Mouse (Mus musculus) small intestine, adult 2 months (tissue): ENCODE data around the gene Mmp25. TPM values are rescaled to one million over a fixed set of nuclear protein-coding genes. Genes with fewer than 3 reads are reported as not detected.

ENCODE experiments used
- H3K27ac ChIP-seq: fragments of 200-500 bp; 2 replicates; pipeline ENCODE4 v1.5.1; 2012; ENCODE audit warnings: low read depth, low read length, control low read depth, inconsistent platforms; ENCODE audit not compliant: insufficient read depth
- H3K27me3 ChIP-seq: fragments of 200-500 bp; 2 replicates; pipeline ENCODE4 v1.6.1; 2012; ENCODE audit warnings: mild to moderate bottlenecking, moderate library complexity, low read length, inconsistent platforms; ENCODE audit not compliant: control insufficient read depth, insufficient read depth
- H3K36me3 ChIP-seq: fragments of 200-500 bp; 2 replicates; pipeline ENCODE4 v1.6.1; 2012; ENCODE audit warnings: mild to moderate bottlenecking, low read length, control low read depth, inconsistent platforms; ENCODE audit not compliant: control insufficient read depth, insufficient read depth
- H3K4me1 ChIP-seq: fragments of 200-500 bp; 2 replicates; pipeline ENCODE4 v1.6.1; 2012; ENCODE audit warnings: low read length, inconsistent platforms, mixed read lengths; ENCODE audit not compliant: control insufficient read depth, insufficient read depth, insufficient read length
- H3K4me3 ChIP-seq: fragments of 200-500 bp; 2 replicates; pipeline ENCODE4 v1.5.1; 2012; ENCODE audit warnings: low read depth, mild to moderate bottlenecking, control low read depth, inconsistent platforms, low read length, moderate library complexity
- CTCF ChIP-seq: fragments of 200-500 bp; IDR thresholded peaks from 2 replicates; pipeline ENCODE4 v1.5.1; 2012; ENCODE audit warnings: low read depth, mild to moderate bottlenecking, control low read depth, inconsistent platforms, low read length, moderate library complexity, mixed read lengths; ENCODE audit not compliant: insufficient replicate concordance, insufficient read length; ENCODE audit errors: extremely low read depth
- POLR2A ChIP-seq: fragments of 200-500 bp; IDR thresholded peaks from 2 replicates; pipeline ENCODE4 v1.6.1; 2012; ENCODE audit warnings: low read depth, mild to moderate bottlenecking, control low read depth, inconsistent platforms, low read length, moderate library complexity
- WGBS: fragments of 180-500 bp; shearing (Covaris S2); methylation state at CpG from one replicate; pipeline ENCODE4 v1.1.7; 2018; 5-methylcytosine and 5-hydroxymethylcytosine counted together
- polyA plus RNA-seq: library from polyadenylated mRNA; depleted of rRNA; stranded (reverse); fragments of >200 nt; gene quantifications from 2 replicates; pipeline ENCODE4 v1.2.3, GENCODE M21; 2012

Gene Mmp25
- polyA plus RNA-seq, 1 experiment = 1.5 TPM

- WGBS = 21% methylated on average over 9 of the region's 9 CpGs
- Histone ChIP-seq H3K36me3 (no peaks in the 10 kb centered on the region), H3K27me3 (peaks cover 4% of the 10 kb centered on the region; the same call in 1 of the 2 replicates), H3K4me3 (no peak overlapping the region), H3K4me1 (no peaks in the 10 kb centered on the region), H3K27ac (no peak overlapping the region)
- no peak for TF ChIP-seq CTCF
- TF ChIP-seq POLR2A = no peak
Observed at GRCm38 (mm10) chr17:23617087-23617486, 28.0 kb downstream of the Mmp25 start.

GRCm38 (mm10) chr17:23610361-23610800, 34.7 kb downstream of the Mmp25 start:
- 63% methylated on average over 28 of the region's 28 CpGs for WGBS
- Histone ChIP-seq H3K4me3 (peak overlapping the region; percentile 11; the same call in 1 of the 2 replicates), H3K4me1 (no peaks in the 10 kb centered on the region), H3K36me3 (no peaks in the 10 kb centered on the region), H3K27ac (no peak overlapping the region), H3K27me3 (no peaks in the 10 kb centered on the region)
- no peak for TF ChIP-seq POLR2A
- TF ChIP-seq CTCF = peak; percentile 79

GRCm38 (mm10) chr17:23609612-23610011, 35.5 kb downstream of the Mmp25 start:
- no peaks in the 10 kb centered on the region for H3K4me1 ChIP-seq
- no peak for TF ChIP-seq POLR2A
- no peak for TF ChIP-seq CTCF
- WGBS = 92% methylated on average over 24 of the region's 24 CpGs
- no peaks in the 10 kb centered on the region for H3K27me3 ChIP-seq
- H3K36me3 ChIP-seq = no peaks in the 10 kb centered on the region
- H3K27ac ChIP-seq = no peak overlapping the region
- no peak overlapping the region for H3K4me3 ChIP-seq

GRCm38 (mm10) chr17:23605220-23605619, 39.9 kb downstream of the Mmp25 start:
- Histone ChIP-seq H3K4me1 (no peaks in the 10 kb centered on the region), H3K4me3 (no peak overlapping the region), H3K27me3 (no peaks in the 10 kb centered on the region), H3K27ac (no peak overlapping the region), H3K36me3 (no peaks in the 10 kb centered on the region)
- TF ChIP-seq POLR2A = no peak
- TF ChIP-seq CTCF = no peak
- WGBS = 89% methylated on average over 8 of the region's 8 CpGs

GRCm38 (mm10) chr17:23604394-23604793, 40.7 kb downstream of the Mmp25 start:
- 73% methylated on average over 7 of the region's 7 CpGs for WGBS
- Histone ChIP-seq H3K27me3 (no peaks in the 10 kb centered on the region), H3K27ac (no peak overlapping the region), H3K4me3 (no peak overlapping the region), H3K36me3 (no peaks in the 10 kb centered on the region), H3K4me1 (peaks cover 2% of the 10 kb centered on the region; the same call in 1 of the 2 replicates)
- 0 out of 2 replicates have a peak, but pooled peaks have one; percentile 15 for TF ChIP-seq CTCF
- TF ChIP-seq POLR2A = no peak

GRCm38 (mm10) chr17:23603542-23603941, 41.5 kb downstream of the Mmp25 start:
- Histone ChIP-seq H3K27ac (no peak overlapping the region), H3K4me1 (peaks cover 2% of the 10 kb centered on the region; the same call in 1 of the 2 replicates), H3K27me3 (no peaks in the 10 kb centered on the region), H3K4me3 (no peak overlapping the region), H3K36me3 (no peaks in the 10 kb centered on the region)
- WGBS = 68% methylated on average over 2 of the region's 2 CpGs
- no peak for TF ChIP-seq POLR2A
- no peak for TF ChIP-seq CTCF

GRCm38 (mm10) chr17:23603077-23603476, 42.0 kb downstream of the Mmp25 start:
- Histone ChIP-seq H3K27ac (no peak overlapping the region), H3K4me3 (no peak overlapping the region), H3K27me3 (no peaks in the 10 kb centered on the region), H3K4me1 (peaks cover 2% of the 10 kb centered on the region; the same call in 1 of the 2 replicates), H3K36me3 (no peaks in the 10 kb centered on the region)
- WGBS = 55% methylated on average over 8 of the region's 8 CpGs
- TF ChIP-seq POLR2A = no peak
- no peak for TF ChIP-seq CTCF

GRCm38 (mm10) chr17:23601836-23602585, 43.1 kb downstream of the Mmp25 start:
- H3K4me1 ChIP-seq = peaks cover 2% of the 10 kb centered on the region; the same call in 1 of the 2 replicates
- no peak overlapping the region for H3K27ac ChIP-seq
- no peak overlapping the region for H3K4me3 ChIP-seq
- no peak for TF ChIP-seq CTCF
- TF ChIP-seq POLR2A = no peak
- WGBS = 76% methylated on average over 10 of the region's 10 CpGs
- no peaks in the 10 kb centered on the region for H3K27me3 ChIP-seq
- H3K36me3 ChIP-seq = no peaks in the 10 kb centered on the region
